Mouse (Mus musculus) megakaryocyte, adult 5-6 weeks (primary cell): ENCODE data around the gene Olfr420. TPM values are rescaled to one million over a fixed set of nuclear protein-coding genes. Genes with fewer than 3 reads are reported as not detected.

Experiments used
- ATAC-seq: 2 replicates; pipeline ENCODE4 v1.8.0; 2016; ENCODE audit warnings: mild to moderate bottlenecking, inconsistent platforms; ENCODE audit not compliant: poor library complexity, severe bottlenecking
- total RNA-seq, 2 experiments: library from RNA; stranded (forward) in 1 of 2; stranded (reverse) in 1 of 2; fragments of 153-499, 151-499 nt in 1 of 2; fragments of 221-1000, 200-1000 nt in 1 of 2; gene quantifications; 2 replicates each; pipeline versions ENCODE4 v1.2.3 to v1.2.4; 2015 to 2017

The Olfr420 gene
- total RNA-seq (2015) (not detected in 2 replicates), total RNA-seq (2017) (not detected in 2 replicates)

GRCm38 (mm10) chr1:174155333-174155732 lies at the start of gene Olfr420:
Olfr420 (plus strand) TSS chr1:174155633.
- no peak for ATAC-seq

GRCm38 (mm10) chr1:174121062-174121461 lies 34.4 kb upstream of the Olfr420 start, which contains the start of gene Olfr231:
Olfr231 (minus strand) TSS chr1:174121162.
- no peak for ATAC-seq

- no peak for ATAC-seq
Observed at GRCm38 (mm10) chr1:174131217-174131616, 24.2 kb upstream of the Olfr420 start, which contains the start of gene Olfr424. Olfr424 (plus strand) TSS chr1:174131517.

GRCm38 (mm10) chr1:174131999-174132398 lies 23.4 kb upstream of the Olfr420 start:
- no peak for ATAC-seq

GRCm38 (mm10) chr1:174141384-174141783 lies 14.0 kb upstream of the Olfr420 start:
- no peak for ATAC-seq

- no peak for ATAC-seq
Observed at GRCm38 (mm10) chr1:174146696-174147095, 8.7 kb upstream of the Olfr420 start.

GRCm38 (mm10) chr1:174149289-174149688 lies 6.1 kb upstream of the Olfr420 start:
- ATAC-seq, result no peak

DNA sequence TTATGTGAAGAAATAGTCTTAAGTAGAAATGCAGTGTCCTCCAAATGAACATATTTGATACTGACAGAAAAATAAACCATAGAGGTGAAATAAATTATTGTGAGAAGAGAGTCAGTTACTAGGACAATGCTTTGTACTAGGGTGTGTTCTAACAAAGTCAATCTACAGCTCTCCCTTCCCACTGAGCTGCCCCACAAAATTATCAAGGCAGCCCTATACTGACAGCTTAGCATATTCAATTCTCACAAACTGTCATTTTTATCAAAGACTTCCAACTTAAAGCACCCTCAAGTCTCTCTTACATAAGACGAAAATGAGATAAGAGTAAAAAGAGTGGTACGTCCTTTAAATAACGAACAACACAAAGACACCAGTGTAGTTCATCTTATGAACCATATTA lies 2.2 kb downstream of the Olfr420 start:
- no peak for ATAC-seq

- peak; percentile 58 for ATAC-seq
Observed at GRCm38 (mm10) chr1:174158512-174158911, 3.1 kb downstream of the Olfr420 start.

DNA sequence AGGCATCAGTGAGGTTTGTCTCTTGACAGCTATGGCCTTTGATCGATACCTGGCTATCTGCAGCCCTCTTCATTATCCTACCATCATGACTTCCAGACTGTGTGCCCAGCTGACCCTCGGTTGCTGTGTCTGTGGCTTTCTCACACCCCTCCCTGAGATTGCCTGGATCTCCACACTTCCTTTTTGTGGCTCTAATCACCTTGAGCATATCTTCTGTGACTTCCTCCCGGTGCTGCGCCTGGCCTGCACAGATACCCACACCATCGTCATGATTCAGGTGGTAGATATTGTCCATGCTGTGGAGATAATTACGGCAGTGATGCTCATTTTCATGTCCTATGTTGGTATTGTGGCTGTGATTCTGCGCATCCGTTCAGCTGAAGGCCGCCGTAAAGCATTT lies 3.7 kb downstream of the Olfr420 start:
- ATAC-seq, result peak; percentile 80

GRCm38 (mm10) chr1:174169024-174169423 lies 13.6 kb downstream of the Olfr420 start:
- ATAC-seq, result no peak

GRCm38 (mm10) chr1:174170706-174171501 lies 15.5 kb downstream of the Olfr420 start:
- no peak for ATAC-seq

DNA sequence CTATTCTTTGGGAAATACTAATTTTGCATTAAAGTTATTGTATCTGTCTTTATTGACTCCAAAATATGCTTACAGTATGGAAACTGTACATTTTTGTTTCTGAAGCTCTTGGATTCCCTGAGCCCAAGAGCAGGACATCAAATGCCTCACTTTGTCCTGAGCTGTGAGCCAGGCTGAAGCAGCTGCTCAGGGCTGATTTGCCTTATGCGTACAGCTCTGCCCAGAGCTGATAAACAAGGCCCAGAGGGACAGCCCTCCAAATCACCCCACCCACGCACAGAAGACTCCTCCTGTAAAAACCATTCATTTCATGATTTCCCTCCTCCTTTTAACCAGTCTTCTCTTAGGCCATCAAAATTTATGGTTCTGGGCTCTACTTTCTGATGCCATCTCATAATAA lies 16.1 kb downstream of the Olfr420 start:
- ATAC-seq, result peak; percentile 76

DNA sequence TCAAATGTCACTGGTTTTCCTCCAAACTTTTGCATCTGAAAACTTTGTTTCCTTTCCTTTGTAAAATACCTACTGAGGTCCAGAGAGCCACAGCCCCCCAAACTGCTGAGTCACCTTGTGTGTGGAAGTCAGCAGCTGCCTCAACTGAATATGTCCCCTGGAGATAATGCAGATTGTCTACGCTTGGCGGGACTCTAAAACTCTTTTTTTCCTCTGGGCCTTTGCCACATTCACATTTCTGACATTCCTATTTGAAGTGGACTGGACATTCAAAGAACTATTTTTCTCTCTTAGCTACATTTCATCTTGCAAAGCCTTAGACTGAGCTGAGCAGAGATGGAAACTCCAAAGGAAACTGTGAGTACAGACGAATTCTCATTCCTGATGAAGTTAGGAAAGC lies 17.2 kb downstream of the Olfr420 start, which contains the start of gene Spta1:
Gene Spta1, plus strand, starts transcription at position 172 of the 400 bp plus-strand sequence.
- ATAC-seq, result peak; percentile 53; the same call in 1 of the 2 replicates

GRCm38 (mm10) chr1:174204699-174205098 lies 49.3 kb downstream of the Olfr420 start:
- ATAC-seq, result peak; percentile 66

Other genes with a start within 250 kb of the Olfr420 start
- gene Ifi211, start 242.6 kb upstream of the Olfr420 start, total RNA-seq (2015), result 165 and 182 TPM in 2 replicates
- gene Ifi211, start 242.6 kb upstream of the Olfr420 start, total RNA-seq (2017), result 234 and 254 TPM in 2 replicates
- gene Mndal, start 213.1 kb upstream of the Olfr420 start, total RNA-seq (2015), result 360 and 361 TPM in 2 replicates
- gene Mndal, start 213.1 kb upstream of the Olfr420 start, total RNA-seq (2017), result 254 and 258 TPM in 2 replicates
- 263 and 285 TPM in 2 replicates for gene Ifi203, start 213.0 kb upstream of the Olfr420 start, total RNA-seq (2015)
- 122 and 154 TPM in 2 replicates for gene Ifi203, start 213.0 kb upstream of the Olfr420 start, total RNA-seq (2017)
- not detected in 2 replicates for gene Ifi202b, start 172.9 kb upstream of the Olfr420 start, total RNA-seq (2015)
- not detected in 2 replicates for gene Ifi202b, start 172.9 kb upstream of the Olfr420 start, total RNA-seq (2017)
- 33.5 and 35.2 TPM in 2 replicates for gene Ifi205, start 123.8 kb upstream of the Olfr420 start, total RNA-seq (2015)
- 25.3 and 27.3 TPM in 2 replicates for gene Ifi205, start 123.8 kb upstream of the Olfr420 start, total RNA-seq (2017)
- 0.51 and 0.73 TPM in 2 replicates for gene Olfr433, start 114.9 kb upstream of the Olfr420 start, total RNA-seq (2015)
- 0.22 and 0.49 TPM in 2 replicates for gene Olfr433, start 114.9 kb upstream of the Olfr420 start, total RNA-seq (2017)
- gene Olfr432, start 106.4 kb upstream of the Olfr420 start, total RNA-seq (2015), result 0.30 and 0.71 TPM in 2 replicates
- gene Olfr432, start 106.4 kb upstream of the Olfr420 start, total RNA-seq (2017), result 0.29 TPM in 1 of 2 replicates, not detected in the other
- gene Olfr430, start 89.0 kb upstream of the Olfr420 start, total RNA-seq (2015), result not detected in 2 replicates
- gene Olfr430, start 89.0 kb upstream of the Olfr420 start, total RNA-seq (2017), result not detected in 2 replicates
- not detected in 2 replicates for gene Olfr429, start 71.3 kb upstream of the Olfr420 start, total RNA-seq (2015)
- not detected in 2 replicates for gene Olfr429, start 71.3 kb upstream of the Olfr420 start, total RNA-seq (2017)
- gene Olfr427, start 58.7 kb upstream of the Olfr420 start, total RNA-seq (2015), result not detected in 2 replicates
- gene Olfr427, start 58.7 kb upstream of the Olfr420 start, total RNA-seq (2017), result not detected in 2 replicates
- not detected in 2 replicates for gene Olfr231, start 34.5 kb upstream of the Olfr420 start, total RNA-seq (2015)
- gene Olfr231, start 34.5 kb upstream of the Olfr420 start, total RNA-seq (2017), result not detected in 2 replicates
- not detected in 2 replicates for gene Olfr424, start 24.1 kb upstream of the Olfr420 start, total RNA-seq (2015)
- not detected in 2 replicates for gene Olfr424, start 24.1 kb upstream of the Olfr420 start, total RNA-seq (2017)
- gene Spta1, start 17.1 kb downstream of the Olfr420 start, total RNA-seq (2015), result 1.1 and 1.3 TPM in 2 replicates
- gene Spta1, start 17.1 kb downstream of the Olfr420 start, total RNA-seq (2017), result 2.7 and 5.9 TPM in 2 replicates
- gene Olfr419, start 96.4 kb downstream of the Olfr420 start, total RNA-seq (2015), result not detected in 2 replicates
- not detected in 2 replicates for gene Olfr419, start 96.4 kb downstream of the Olfr420 start, total RNA-seq (2017)
- not detected in 2 replicates for gene Mptx1, start 174.9 kb downstream of the Olfr420 start, total RNA-seq (2015)
- not detected in 2 replicates for gene Mptx1, start 174.9 kb downstream of the Olfr420 start, total RNA-seq (2017)
- not detected in 2 replicates for gene Olfr417, start 209.5 kb downstream of the Olfr420 start, total RNA-seq (2015)
- gene Olfr417, start 209.5 kb downstream of the Olfr420 start, total RNA-seq (2017), result 0.04 TPM in 1 of 2 replicates, not detected in the other
- not detected in 2 replicates for gene Olfr248, start 235.4 kb downstream of the Olfr420 start, total RNA-seq (2015)
- gene Olfr248, start 235.4 kb downstream of the Olfr420 start, total RNA-seq (2017), result not detected in 2 replicates